Mouse (Mus musculus) cerebellum, adult 2 months (tissue): ENCODE data around the gene Fv1. TPM values are rescaled to one million over a fixed set of nuclear protein-coding genes. Genes with fewer than 3 reads are reported as not detected.

Experiments
- DNase-seq, 2 experiments: peaks; one replicate each; pipeline ENCODE4 v3.0.0; 2021
- H3K27ac ChIP-seq: fragments of 200-500 bp; 2 replicates; pipeline ENCODE4 v1.5.1; 2012; ENCODE audit warnings: low read length, control low read depth, inconsistent platforms; ENCODE audit not compliant: insufficient read depth
- H3K27me3 ChIP-seq: fragments of 200-500 bp; 2 replicates; pipeline ENCODE4 v1.6.1; 2012; ENCODE audit warnings: inconsistent platforms, mild to moderate bottlenecking, low read length, moderate library complexity; ENCODE audit not compliant: control insufficient read depth, insufficient read depth
- H3K4me1 ChIP-seq: fragments of 200-500 bp; 2 replicates; pipeline ENCODE4 v1.6.1; 2011; ENCODE audit warnings: low read length; ENCODE audit not compliant: control insufficient read depth, insufficient read depth
- H3K4me3 ChIP-seq: fragments of 200-500 bp; replicated peaks from 2 replicates; pipeline ENCODE3; 2011; ENCODE audit warnings: mild to moderate bottlenecking, low read depth, low read length, control low read depth; ENCODE audit not compliant: insufficient read depth
- CTCF ChIP-seq: fragments of 200-500 bp; IDR thresholded peaks from 2 replicates; pipeline ENCODE4 v1.5.1; 2011; ENCODE audit warnings: low read depth, mild to moderate bottlenecking, control low read depth, low read length, moderate library complexity, borderline replicate concordance; ENCODE audit not compliant: insufficient read depth
- POLR2A ChIP-seq: fragments of 200-500 bp; IDR thresholded peaks from 2 replicates; pipeline ENCODE4 v1.6.1; 2011; ENCODE audit warnings: low read length, control low read depth, borderline replicate concordance; ENCODE audit not compliant: insufficient read depth
- WGBS: fragments of 180-500 bp; shearing (Covaris S2); methylation state at CpG from one replicate; pipeline ENCODE4 v1.1.7; 2018; 5-methylcytosine and 5-hydroxymethylcytosine counted together
- polyA plus RNA-seq: library from polyadenylated mRNA; depleted of rRNA; stranded (reverse); fragments of >200 nt; gene quantifications from 2 replicates; pipeline ENCODE4 v1.2.3, GENCODE M21; 2012

Fv1 gene
- polyA plus RNA-seq, 1 experiment = 8.6 TPM

- Histone ChIP-seq H3K27ac (no peak overlapping the region), H3K4me3 (no peak overlapping the region), H3K27me3 (no peaks in the 10 kb centered on the region), H3K4me1 (no peaks in the 10 kb centered on the region; the same call in 1 of the 2 replicates)
- DNase-seq = no peak
- TF ChIP-seq POLR2A = no peak
- 64% methylated on average over 2 of the region's 2 CpGs for WGBS
Observed at GRCm38 (mm10) chr4:147879456-147879855, 10.7 kb downstream of the Fv1 start.

GRCm38 (mm10) chr4:147879865-147880264 is 11.1 kb downstream of the Fv1 start:
- WGBS = 55% methylated on average over 5 of the region's 5 CpGs
- no peak for TF ChIP-seq CTCF
- no peak for TF ChIP-seq POLR2A
- Histone ChIP-seq H3K27me3 (no peaks in the 10 kb centered on the region), H3K4me3 (no peak overlapping the region), H3K27ac (no peak overlapping the region), H3K4me1 (no peaks in the 10 kb centered on the region; the same call in 1 of the 2 replicates)
- no peak for DNase-seq

GRCm38 (mm10) chr4:147881792-147882191 is 13.0 kb downstream of the Fv1 start:
- TF ChIP-seq POLR2A = no peak
- TF ChIP-seq CTCF = no peak
- Histone ChIP-seq H3K27me3 (no peaks in the 10 kb centered on the region), H3K4me1 (no peaks in the 10 kb centered on the region; the same call in 1 of the 2 replicates), H3K4me3 (no peak overlapping the region), H3K27ac (no peak overlapping the region)
- WGBS = 94% methylated on average over 7 of the region's 7 CpGs
- no peak for DNase-seq

GRCm38 (mm10) chr4:147883041-147883440 is 14.3 kb downstream of the Fv1 start:
- Histone ChIP-seq H3K27me3 (no peaks in the 10 kb centered on the region), H3K4me3 (no peak overlapping the region), H3K4me1 (no peaks in the 10 kb centered on the region; the same call in 1 of the 2 replicates), H3K27ac (no peak overlapping the region)
- no peak for TF ChIP-seq POLR2A
- no peak for TF ChIP-seq CTCF
- no peak for DNase-seq
- 10% methylated on average over 6 of the region's 6 CpGs for WGBS

GRCm38 (mm10) chr4:147884138-147884537 is 15.4 kb downstream of the Fv1 start:
- no peak overlapping the region for H3K27ac ChIP-seq
- DNase-seq = no peak
- TF ChIP-seq CTCF (no peak), POLR2A (no peak)
- WGBS = 59% methylated on average over 3 of the region's 3 CpGs
- no peaks in the 10 kb centered on the region for H3K27me3 ChIP-seq
- no peak overlapping the region for H3K4me3 ChIP-seq
- peaks cover 3% of the 10 kb centered on the region; the same call in 1 of the 2 replicates for H3K4me1 ChIP-seq

- H3K27me3 ChIP-seq = no peaks in the 10 kb centered on the region
- no peak for DNase-seq
- H3K4me1 ChIP-seq = peaks cover 3% of the 10 kb centered on the region; the same call in 1 of the 2 replicates
- no peak overlapping the region for H3K4me3 ChIP-seq
- H3K27ac ChIP-seq = no peak overlapping the region
- TF ChIP-seq CTCF (no peak), POLR2A (no peak)
- WGBS = 77% methylated on average over 12 of the region's 12 CpGs
Observed at GRCm38 (mm10) chr4:147886158-147886557, 17.4 kb downstream of the Fv1 start.

- WGBS = 92% methylated on average over 7 of the region's 7 CpGs
- no peak for TF ChIP-seq CTCF
- TF ChIP-seq POLR2A = no peak
- Histone ChIP-seq H3K27me3 (no peaks in the 10 kb centered on the region), H3K4me1 (peaks cover 3% of the 10 kb centered on the region; the same call in 1 of the 2 replicates), H3K27ac (no peak overlapping the region), H3K4me3 (no peak overlapping the region)
- no peak for DNase-seq
Observed at GRCm38 (mm10) chr4:147887277-147887676, 18.5 kb downstream of the Fv1 start.

- H3K4me3 ChIP-seq = no peak overlapping the region
- TF ChIP-seq CTCF = no peak
- no peak for TF ChIP-seq POLR2A
- no peak for DNase-seq
- WGBS = 37% methylated on average over 4 of the region's 4 CpGs
- peaks cover 3% of the 10 kb centered on the region; the same call in 1 of the 2 replicates for H3K4me1 ChIP-seq
- no peaks in the 10 kb centered on the region for H3K27me3 ChIP-seq
- no peak overlapping the region for H3K27ac ChIP-seq
Observed at GRCm38 (mm10) chr4:147888237-147888636, 19.5 kb downstream of the Fv1 start.
